Mouse (Mus musculus) erythroblast, embryonic 14.5 days (primary cell): ENCODE measurements around the gene Pcbp1. TPM values are rescaled to one million over a fixed set of nuclear protein-coding genes. Genes with fewer than 3 reads are reported as not detected.
"Not testable (repeated sequence)": the region's sequence is repeated elsewhere in the genome, so short reads cannot be mapped to it uniquely, and the experiment has no call there.

Experiments
- H3K27me3 ChIP-seq: 2 replicates; pipeline ENCODE4 v1.6.1; 2012; ENCODE audit warnings: inconsistent platforms; ENCODE audit not compliant: control insufficient read depth
- H3K36me3 ChIP-seq: 2 replicates; pipeline ENCODE4 v1.6.1; 2012; ENCODE audit warnings: mild to moderate bottlenecking, inconsistent platforms; ENCODE audit not compliant: control insufficient read depth
- H3K4me1 ChIP-seq: 2 replicates; pipeline ENCODE4 v1.6.1; 2012; ENCODE audit warnings: inconsistent platforms; ENCODE audit not compliant: control insufficient read depth
- H3K4me3 ChIP-seq: replicated peaks from 2 replicates; pipeline ENCODE3; 2012; ENCODE audit warnings: moderate library complexity, mild to moderate bottlenecking, inconsistent platforms
- H3K9me3 ChIP-seq: 2 replicates; pipeline ENCODE4 v1.6.1; 2012; ENCODE audit warnings: low read length, inconsistent platforms, mixed read lengths; ENCODE audit not compliant: control insufficient read depth
- GATA1 ChIP-seq: IDR thresholded peaks from 2 replicates; pipeline ENCODE4 v1.6.1; 2012; ENCODE audit warnings: low read length, inconsistent platforms, mixed read lengths
- TAL1 ChIP-seq: IDR thresholded peaks from 3 replicates; pipeline ENCODE4 v1.6.1; 2012; ENCODE audit warnings: low read length, inconsistent platforms, mixed read lengths
- polyA plus RNA-seq: library from polyadenylated mRNA; stranded (reverse); fragments of >175 nt; gene quantifications from 2 replicates; pipeline ENCODE4 v1.2.3, GENCODE M21; 2012

Pcbp1 gene
- polyA plus RNA-seq, 1 experiment: 148 TPM

DNA sequence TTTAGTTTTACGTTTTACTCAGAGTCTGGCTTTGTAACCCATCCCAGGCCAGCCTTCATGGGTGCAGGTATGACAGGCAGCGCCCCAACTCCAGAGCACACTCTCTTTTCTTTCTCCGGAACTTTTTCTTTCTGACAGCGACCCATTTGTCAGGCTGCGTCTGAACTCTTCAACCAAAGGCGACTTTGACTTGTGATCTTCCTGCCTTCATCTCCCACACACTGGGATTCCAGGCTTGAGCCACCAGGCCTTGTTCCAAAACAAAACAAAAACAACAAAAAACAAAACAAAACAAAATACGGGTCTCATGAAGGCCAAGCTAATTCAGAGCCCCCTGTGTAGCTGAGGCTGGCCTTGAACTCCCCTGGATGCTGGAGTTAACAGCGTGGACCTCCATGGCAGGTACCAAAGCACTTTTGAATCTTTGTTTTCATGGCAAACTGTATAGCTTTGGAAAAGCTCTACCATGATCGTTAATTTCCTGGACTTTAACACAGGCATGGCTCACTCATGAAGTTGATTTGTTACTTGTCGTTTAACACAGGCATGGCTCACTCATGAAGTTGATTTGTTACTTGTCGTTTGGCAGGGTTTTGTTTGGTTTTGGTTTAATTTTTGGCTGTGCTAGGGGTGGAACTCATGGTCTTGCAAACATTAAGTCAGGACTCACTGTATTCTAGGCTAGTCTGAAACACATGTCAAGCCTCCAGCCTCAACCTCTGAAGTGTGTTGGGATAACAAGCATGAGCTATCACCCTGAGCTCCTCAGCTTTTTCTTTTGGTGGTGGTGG lies 28.0 kb downstream of the Pcbp1 start:
- peaks cover 2% of the 10 kb centered on the region for H3K36me3 ChIP-seq
- TF ChIP-seq GATA1 (no peak), TAL1 (no peak)
- H3K4me3 ChIP-seq: no peak overlapping the region
- H3K4me1 ChIP-seq: peaks cover 12% of the 10 kb centered on the region
- no peaks in the 10 kb centered on the region; the same call in 1 of the 2 replicates for H3K27me3 ChIP-seq
- peaks cover 6% of the 10 kb centered on the region for H3K9me3 ChIP-seq

DNA sequence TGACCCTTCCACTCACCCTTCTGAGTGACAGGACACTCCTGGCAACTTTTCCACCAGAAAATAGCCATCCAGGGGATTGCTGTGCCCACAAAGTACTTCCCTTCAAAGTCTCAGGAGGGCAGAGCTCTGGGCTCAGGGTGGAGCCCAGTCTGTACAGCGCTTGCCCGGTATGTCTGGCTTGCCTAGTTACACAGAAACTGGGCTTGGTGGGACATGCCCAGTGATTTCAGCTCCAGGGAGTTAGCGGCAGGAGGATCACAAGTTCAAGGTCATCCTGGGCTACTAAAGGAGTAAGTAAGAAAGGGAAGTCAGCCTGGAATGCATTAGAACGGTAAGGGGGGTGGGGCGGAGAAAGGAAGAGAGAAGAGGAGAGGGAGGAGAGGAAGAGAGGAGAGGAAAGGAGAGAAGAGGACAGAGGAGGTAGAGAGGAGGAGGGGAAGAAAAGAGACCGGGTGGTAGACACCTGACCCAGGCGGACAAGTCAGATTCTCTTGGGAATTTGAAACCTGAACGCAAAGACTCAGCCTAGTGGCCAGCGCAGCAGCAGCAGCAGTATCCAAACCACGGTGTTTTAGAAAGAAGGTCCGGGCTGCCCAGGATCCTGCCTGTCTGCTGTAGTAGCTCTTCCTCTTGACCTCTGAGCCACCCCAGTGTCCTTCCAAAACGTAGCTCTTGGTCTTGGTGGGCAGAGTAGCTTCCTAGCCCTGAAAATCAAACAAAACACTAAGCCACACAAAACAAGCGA lies 28.9 kb downstream of the Pcbp1 start:
- Histone ChIP-seq H3K4me3 (peak overlapping the region; percentile 25), H3K4me1 (peaks cover 12% of the 10 kb centered on the region)
- TF ChIP-seq TAL1 (no peak), GATA1 (no peak)

DNA sequence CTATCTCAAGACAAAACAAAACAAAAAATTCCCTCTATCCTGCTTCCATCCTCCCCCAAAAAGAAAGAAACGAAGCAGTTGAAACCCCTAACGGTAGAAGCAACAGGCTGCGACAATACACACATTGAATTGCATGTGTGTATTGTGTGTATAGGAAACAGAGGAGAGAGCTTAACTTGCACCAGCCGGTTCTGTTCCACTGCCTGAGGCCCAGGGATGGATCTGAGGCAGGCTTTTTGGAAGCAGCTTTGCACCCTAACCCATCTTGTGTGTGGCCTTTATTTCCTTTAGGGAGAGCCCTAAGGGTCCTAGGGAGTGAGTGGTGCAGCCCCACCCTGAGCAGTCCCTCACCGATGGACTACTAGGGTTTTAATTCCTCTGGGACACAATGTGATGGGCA lies 29.5 kb downstream of the Pcbp1 start:
- TF ChIP-seq GATA1 (no peak), TAL1 (no peak)
- H3K36me3 ChIP-seq: peaks cover 2% of the 10 kb centered on the region
- peak overlapping the region; percentile 4 for H3K4me3 ChIP-seq
- peaks cover 6% of the 10 kb centered on the region for H3K9me3 ChIP-seq
- H3K27me3 ChIP-seq: no peaks in the 10 kb centered on the region; the same call in 1 of the 2 replicates
- H3K4me1 ChIP-seq: peaks cover 12% of the 10 kb centered on the region

More for the DNA sequence above, 28.9 kb downstream of the Pcbp1 start:
- Histone ChIP-seq H3K9me3 (peaks cover 6% of the 10 kb centered on the region), H3K27me3 (no peaks in the 10 kb centered on the region; the same call in 1 of the 2 replicates), H3K36me3 (peaks cover 2% of the 10 kb centered on the region)

DNA sequence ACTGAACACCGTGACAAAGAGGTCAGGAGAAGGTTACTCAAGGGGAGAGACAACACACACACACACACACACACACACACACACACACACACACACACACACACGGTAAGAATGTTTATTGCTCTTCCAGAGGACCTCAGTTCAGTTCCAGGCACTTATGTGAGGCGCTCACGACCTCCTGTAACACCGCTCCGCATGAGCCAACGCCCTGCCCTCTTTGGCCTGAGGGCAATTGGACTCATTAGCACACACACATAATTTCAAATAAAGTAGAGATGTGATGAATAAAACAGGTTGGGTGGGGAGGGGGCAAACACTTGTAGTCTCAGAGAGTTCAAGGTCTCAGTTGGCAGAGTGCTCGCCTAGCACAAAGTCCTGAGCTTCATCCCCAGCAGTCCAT lies 30.0 kb downstream of the Pcbp1 start:
- H3K4me1 ChIP-seq: peaks cover 12% of the 10 kb centered on the region
- peaks cover 6% of the 10 kb centered on the region for H3K9me3 ChIP-seq
- no peak for TF ChIP-seq GATA1
- TF ChIP-seq TAL1: no peak
- no peaks in the 10 kb centered on the region; the same call in 1 of the 2 replicates for H3K27me3 ChIP-seq
- peaks cover 2% of the 10 kb centered on the region for H3K36me3 ChIP-seq
- H3K4me3 ChIP-seq: no peak overlapping the region

DNA sequence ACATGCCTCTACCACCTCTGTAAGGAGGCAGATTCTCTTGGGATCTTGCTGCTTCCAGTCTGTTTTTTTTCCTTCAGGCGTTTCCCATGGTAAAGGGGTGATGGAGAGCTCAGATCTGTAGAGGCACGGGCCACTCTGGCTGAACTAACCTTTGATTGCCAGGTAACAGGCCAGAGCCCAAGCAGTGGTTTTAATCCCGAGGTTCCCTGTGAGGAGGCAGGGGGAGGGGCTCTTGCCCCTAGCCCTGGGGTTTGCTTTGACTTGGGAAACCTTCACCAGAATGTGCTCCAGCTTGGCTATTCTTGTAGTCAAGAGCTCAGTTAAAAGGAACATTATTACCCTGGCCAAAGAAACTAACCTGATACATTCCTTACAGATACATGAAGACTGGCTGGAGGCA lies 30.5 kb downstream of the Pcbp1 start:
- Histone ChIP-seq H3K36me3 (peaks cover 2% of the 10 kb centered on the region), H3K4me1 (peaks cover 12% of the 10 kb centered on the region), H3K4me3 (no peak overlapping the region), H3K27me3 (no peaks in the 10 kb centered on the region; the same call in 1 of the 2 replicates), H3K9me3 (peaks cover 6% of the 10 kb centered on the region)
- TF ChIP-seq TAL1: no peak
- no peak for TF ChIP-seq GATA1

DNA sequence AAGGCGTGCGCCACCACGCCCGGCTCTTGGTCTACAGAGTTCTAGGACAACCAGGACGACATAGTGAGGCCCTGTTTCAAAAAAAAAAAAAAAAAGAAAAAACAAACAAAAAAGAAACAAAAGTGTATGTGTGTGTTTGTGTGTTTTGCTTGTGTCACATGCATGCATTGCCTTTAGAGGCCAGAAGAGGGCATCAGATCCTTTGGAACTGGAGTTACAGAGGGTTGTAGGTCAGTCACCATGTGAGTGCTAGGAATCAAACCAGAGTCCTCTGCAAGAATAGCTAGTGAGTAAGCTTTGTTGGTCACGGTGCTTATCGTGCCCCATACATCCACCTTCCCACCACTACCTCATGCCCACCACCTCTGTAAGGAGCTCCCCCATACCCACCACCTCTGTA lies 31.4 kb downstream of the Pcbp1 start:
- peaks cover 2% of the 10 kb centered on the region for H3K36me3 ChIP-seq
- peaks cover 12% of the 10 kb centered on the region for H3K4me1 ChIP-seq
- TF ChIP-seq GATA1: no peak
- no peak for TF ChIP-seq TAL1
- no peaks in the 10 kb centered on the region; the same call in 1 of the 2 replicates for H3K27me3 ChIP-seq
- H3K4me3 ChIP-seq: no peak overlapping the region
- peaks cover 8% of the 10 kb centered on the region for H3K9me3 ChIP-seq

DNA sequence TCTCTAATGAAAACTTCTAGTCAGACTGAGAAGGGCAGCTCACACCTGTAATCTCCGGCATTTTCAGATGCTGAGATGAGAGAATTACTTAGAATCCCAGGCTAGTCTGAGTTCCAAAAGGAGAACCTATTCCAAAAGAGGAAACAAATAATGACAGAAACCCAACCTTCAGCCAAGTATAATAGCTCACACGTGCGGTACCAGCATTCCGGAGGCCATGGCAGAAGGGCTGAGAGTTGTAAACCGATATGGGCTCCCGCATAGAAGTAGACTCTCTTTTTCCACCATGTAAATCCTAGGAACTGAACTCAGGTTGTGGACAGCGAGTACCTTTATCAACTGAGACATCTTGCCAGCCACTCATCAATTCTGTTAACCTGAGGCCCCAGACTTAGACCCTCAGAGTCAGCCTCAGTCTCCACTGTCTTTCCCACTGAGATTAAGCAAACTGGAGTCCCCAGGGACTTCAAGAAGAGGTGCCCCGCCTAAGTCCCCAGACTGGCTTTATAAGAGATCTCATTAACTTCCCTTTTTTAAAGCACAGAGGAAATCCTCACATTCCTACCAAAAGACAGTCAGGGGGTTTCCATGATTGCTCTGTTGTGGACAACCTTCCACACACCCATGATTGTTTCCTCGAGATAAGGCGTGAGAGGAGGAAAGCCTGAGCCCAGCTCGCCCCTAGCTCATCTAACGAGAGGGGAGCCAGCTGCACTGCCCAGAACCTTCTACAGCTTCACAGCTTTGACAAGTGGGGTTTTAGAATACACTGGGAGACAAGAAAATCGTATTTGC lies 32.5 kb downstream of the Pcbp1 start:
- TF ChIP-seq TAL1 (no peak), GATA1 (no peak)
- no peak overlapping the region for H3K4me3 ChIP-seq
- H3K27me3 ChIP-seq: no peaks in the 10 kb centered on the region; the same call in 1 of the 2 replicates
- H3K9me3 ChIP-seq: peaks cover 8% of the 10 kb centered on the region
- H3K4me1 ChIP-seq: peaks cover 12% of the 10 kb centered on the region
- H3K36me3 ChIP-seq: peaks cover 2% of the 10 kb centered on the region

DNA sequence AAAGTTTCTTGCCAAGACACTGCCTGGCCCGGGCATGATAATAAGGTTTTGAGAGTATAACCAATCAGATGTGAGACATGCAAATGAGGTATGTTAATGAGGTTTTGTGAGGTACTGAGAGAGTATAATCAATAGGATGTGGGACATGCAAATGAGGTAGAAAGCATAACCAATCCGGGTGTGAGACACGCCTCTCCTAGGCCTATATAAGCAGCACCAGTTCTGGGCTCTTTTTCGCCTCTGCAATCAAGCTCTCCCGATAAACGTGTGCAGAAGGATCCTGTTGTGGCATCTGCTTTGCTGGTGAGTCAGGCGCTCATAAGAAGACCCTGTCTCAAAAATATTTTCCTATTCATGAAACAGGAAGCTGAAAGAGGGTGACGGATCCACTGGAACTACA lies 35.7 kb downstream of the Pcbp1 start:
- H3K4me1 ChIP-seq: peaks cover 22% of the 10 kb centered on the region
- not testable (repeated sequence) for H3K4me3 ChIP-seq, H3K27me3 ChIP-seq, H3K9me3 ChIP-seq, H3K36me3 ChIP-seq
